Mouse (Mus musculus): ENCODE data around the gene Sytl1.

Sytl1 gene

GRCm38 (mm10) chr4:133210023-133210787 is 52.7 kb downstream of the Sytl1 start:
- DNase-seq, result no peak

GRCm38 (mm10) chr4:133209366-133209765 is 53.5 kb downstream of the Sytl1 start:
- peak; percentile 65 for DNase-seq

GRCm38 (mm10) chr4:133204379-133204778 is 58.5 kb downstream of the Sytl1 start:
- DNase-seq, result no peak

GRCm38 (mm10) chr4:133203591-133203990 is 59.3 kb downstream of the Sytl1 start:
- DNase-seq, result no peak
